26 mouse cellular contexts compared by ENCODE assay signal in the genomic region with DNA sequence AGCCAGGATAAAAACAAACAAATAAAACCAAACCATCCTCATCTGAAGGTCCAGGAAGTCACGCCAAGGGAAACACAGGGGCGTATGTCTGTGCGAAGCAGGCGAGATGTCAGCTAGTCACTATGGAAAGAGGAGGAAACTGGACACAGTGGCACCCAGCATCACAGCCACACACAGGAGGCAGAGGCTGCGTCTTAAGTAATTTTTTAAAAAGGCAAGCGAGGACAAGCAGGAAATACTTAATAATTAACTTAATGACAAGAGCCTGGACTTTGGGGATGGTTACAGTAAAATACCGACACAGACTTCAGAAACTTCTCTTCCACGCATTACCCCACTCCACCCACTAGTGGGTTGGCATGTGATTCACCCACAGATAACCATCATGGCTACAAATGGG. TPM values are rescaled to one million over a fixed set of nuclear protein-coding genes. Genes with fewer than 3 reads are reported as not detected.
DNase-seq lines count a peak whose midpoint lies in the region; ATAC-seq and TF ChIP-seq lines count a peak whose summit lies in the region.
"Had no signal": no experiment of that assay in that cellular context is flagged by ENCODE, and none has a peak within 500 bp of the region (broad histone marks: within the 10 kb centered on the region; RNA-seq: fewer than 3 reads in every experiment).

No protein-coding gene starts in this region.

- no peaks in the 10 kb centered on the region for H3K9me3 ChIP-seq in kidney, embryonic 16.5 days (ENCODE audit: low read length)
- H3K9me3 ChIP-seq: embryonic facial prominence, embryonic 13.5 days; forebrain, embryonic 12.5 days; heart, embryonic 15.5 days; hindbrain, embryonic 13.5 days had no signal

- peaks cover 19% of the 10 kb centered on the region; the same call in 1 of the 2 replicates for H3K4me1 ChIP-seq in kidney, embryonic 16.5 days (ENCODE audit: insufficient read depth, low read length)
- peaks cover 23% of the 10 kb centered on the region for H3K4me1 ChIP-seq in small intestine, adult 2 months (ENCODE audit: control insufficient read depth, insufficient read depth, insufficient read length, low read length)
- H3K4me1 ChIP-seq: embryonic facial prominence, embryonic 13.5 days; forebrain, embryonic 12.5 days; heart, embryonic 15.5 days; hindbrain, embryonic 13.5 days had no signal

- H3K4me3 ChIP-seq in kidney, embryonic 16.5 days (ENCODE audit: low read length): no peak overlapping the region
- H3K4me3 ChIP-seq in small intestine, adult 2 months (ENCODE audit: low read depth, low read length): peak overlapping the region; percentile 23; the same call in 1 of the 2 replicates
- H3K4me3 ChIP-seq: embryonic facial prominence, embryonic 13.5 days; forebrain, embryonic 12.5 days; gastrocnemius, adult 2 months; heart, embryonic 15.5 days; hindbrain, embryonic 13.5 days had no signal

- no peaks in the 10 kb centered on the region for H3K27me3 ChIP-seq in kidney, embryonic 16.5 days (ENCODE audit: insufficient read depth, low read length)
- H3K27me3 ChIP-seq in small intestine, adult 2 months (ENCODE audit: control insufficient read depth, insufficient read depth, low read length): no peaks in the 10 kb centered on the region
- H3K27me3 ChIP-seq: embryonic facial prominence, embryonic 13.5 days; forebrain, embryonic 12.5 days; heart, embryonic 15.5 days; hindbrain, embryonic 13.5 days; Patski had no signal

- no peak for TF ChIP-seq POLR2A in small intestine, adult 2 months (IDR thresholded peaks at IDR 0.05; ENCODE audit: low read depth, low read length)

- DNase-seq in kidney, adult 11 months: peak; percentile 42
- DNase-seq in kidney, postnatal 10 days: no peak
- DNase-seq in kidney, adult 8-10 months: peak; percentile 40 to 57
- DNase-seq in heart, adult 9 months (ENCODE audit: low spot score in 2 of 2): no peak
- no peak for DNase-seq in left cerebral cortex, postnatal 10 days (ENCODE audit: extremely low spot score in 1 of 2, low spot score in 2 of 2)
- DNase-seq: adrenal gland, postnatal 25 days; cerebellum, adult 18-20 months; cerebellum, adult 9-11 months; cerebellum, postnatal 36 days; gastrocnemius, adult 2 months; gastrocnemius, postnatal 25 days; heart, postnatal 14 days had no signal

- ATAC-seq in kidney, embryonic 16.5 days (ENCODE audit: low FRiP score, low TSS enrichment): no peak
- ATAC-seq in megakaryocyte, adult 5-6 weeks (ENCODE audit: poor library complexity, severe bottlenecking): no peak
- ATAC-seq: activated CD4-positive, CD25-positive, alpha-beta regulatory T cell, adult 4 months; forebrain, embryonic 16.5 days; Patski had no signal

- H3K27ac ChIP-seq in kidney, embryonic 16.5 days (ENCODE audit: low read length): peak overlapping the region; percentile 35; the same call in 1 of the 2 replicates
- H3K27ac ChIP-seq in small intestine, adult 2 months (ENCODE audit: insufficient read depth, low read depth, low read length): peak overlapping the region; percentile 54; the same call in 1 of the 2 replicates
- H3K27ac ChIP-seq: embryonic facial prominence, embryonic 13.5 days; forebrain, embryonic 12.5 days; gastrocnemius, adult 2 months; heart, embryonic 15.5 days; hindbrain, embryonic 13.5 days had no signal

- no peak overlapping the region for H3K9ac ChIP-seq in kidney, embryonic 16.5 days (replicated peaks; ENCODE audit: low read length)
- H3K9ac ChIP-seq: embryonic facial prominence, embryonic 13.5 days; forebrain, embryonic 12.5 days; heart, embryonic 15.5 days; hindbrain, embryonic 13.5 days had no signal

- 39% methylated on average over 8 of the region's 8 CpGs for WGBS in kidney, embryonic 16.5 days
- WGBS in small intestine, adult 2 months: 23% methylated on average over 8 of the region's 8 CpGs

- intact Hi-C loops in left cerebral cortex, postnatal 10 days (cut with DNase I): no loop called here

- H3K36me3 ChIP-seq in kidney, embryonic 16.5 days (ENCODE audit: insufficient read depth, low read length): no peaks in the 10 kb centered on the region
- H3K36me3 ChIP-seq in small intestine, adult 2 months (ENCODE audit: control insufficient read depth, insufficient read depth, low read length): no peaks in the 10 kb centered on the region
- H3K36me3 ChIP-seq: embryonic facial prominence, embryonic 13.5 days; forebrain, embryonic 12.5 days; heart, embryonic 15.5 days; hindbrain, embryonic 13.5 days had no signal

- no peak for TF ChIP-seq CTCF in small intestine, adult 2 months (IDR thresholded peaks at IDR 0.05; ENCODE audit: extremely low read depth, insufficient read length, insufficient replicate concordance, low read depth, low read length)

- no peak overlapping the region for H3K4me2 ChIP-seq in kidney, embryonic 16.5 days (replicated peaks; ENCODE audit: low read depth, low read length)
- H3K4me2 ChIP-seq: embryonic facial prominence, embryonic 13.5 days; forebrain, embryonic 12.5 days; heart, embryonic 11.5 days; heart, embryonic 15.5 days; hindbrain, embryonic 13.5 days had no signal

RNA-seq across cellular contexts. Expression of a gene that starts 51.6 kb away (rescaled TPM):
- polyA plus RNA-seq in kidney, embryonic 16.5 days (2015; fragmentation: Nextera tagmentation; extraction: Ambion mirVana): 0.65 and 0.76 TPM in 2 replicates
- 0.29 TPM in 1 of 2 replicates, not detected in the other for polyA plus RNA-seq in small intestine, adult 2 months (2012; rRNA removed)
- not detected in 2 replicates for total RNA-seq in megakaryocyte, adult 5-6 weeks (2015)
- not detected in 2 replicates for total RNA-seq in megakaryocyte, adult 5-6 weeks (2017)
- not detected for total RNA-seq in left cerebral cortex, postnatal 10 days (2021)
- total RNA-seq: gastrocnemius, adult 2 months; granulocyte monocyte progenitor cell, adult 5-6 weeks; heart, postnatal 14 days; hematopoietic stem cell, adult 5-6 weeks; MEL had no signal
- polyA plus RNA-seq: activated CD4-positive, CD25-positive, alpha-beta regulatory T cell, adult 4 months; forebrain, embryonic 12.5 days; forebrain, embryonic 16.5 days; hindbrain, embryonic 13.5 days had no signal

RNA-seq across cellular contexts. Expression of a gene that starts 51.8 kb away (rescaled TPM):
- 2.4 and 2.6 TPM in 2 replicates for polyA plus RNA-seq in kidney, embryonic 16.5 days (2015; fragmentation: Nextera tagmentation; extraction: Ambion mirVana)
- polyA plus RNA-seq in small intestine, adult 2 months (2012; rRNA removed): 12.2 and 15.8 TPM in 2 replicates
- total RNA-seq in megakaryocyte, adult 5-6 weeks (2015): not detected in 2 replicates
- total RNA-seq in megakaryocyte, adult 5-6 weeks (2017): not detected in 2 replicates
- total RNA-seq in left cerebral cortex, postnatal 10 days (2021): under 1 TPM; 0.30 to 0.32 TPM
- total RNA-seq: granulocyte monocyte progenitor cell, adult 5-6 weeks; hematopoietic stem cell, adult 5-6 weeks had no signal

Comparison
In these comparisons a context has a peak if more than half of its experiments do, and no peak if none do; other contexts are left out.
1. DNase-seq: peak in kidney, adult 11 months (single experiment) and kidney, adult 8-10 months (2 of 2); none in kidney, postnatal 10 days (single experiment), heart, adult 9 months (0 of 2) and left cerebral cortex, postnatal 10 days (0 of 2).